Mouse (Mus musculus) heart, embryonic 14.5 days (tissue): ENCODE data around the gene Wiz. TPM values are rescaled to one million over a fixed set of nuclear protein-coding genes. Genes with fewer than 3 reads are reported as not detected.

ENCODE experiments used
- ATAC-seq: fragments of 200-750 bp; cut with Nextera tagmentation; 2 replicates; pipeline ENCODE4 v1.8.0; 2017; ENCODE audit warnings: low read depth, moderate TSS enrichment; ENCODE audit not compliant: insufficient number of reproducible peaks, insufficient read depth, low FRiP score
- H3K27ac ChIP-seq, 2 experiments: fragments of 200-500 bp in 1 of 2; fragments of 300-500 bp in 1 of 2; sonication (generic) in 1 of 2; replicated peaks in 1 of 2; 2 replicates each; pipeline ENCODE4 v1.5.1; 2012 to 2014; ENCODE audit warnings: low read depth in 2 of 2, low read length in 2 of 2, control low read depth in 1 of 2, mild to moderate bottlenecking in 1 of 2, mixed read lengths in 1 of 2; ENCODE audit not compliant: control insufficient read depth in 1 of 2, insufficient read depth in 1 of 2
- H3K27me3 ChIP-seq: fragments of 300-500 bp; sonication (generic); 2 replicates; pipeline ENCODE4 v1.6.1; 2014; ENCODE audit warnings: mild to moderate bottlenecking, low read length, control low read depth; ENCODE audit not compliant: control insufficient read depth, insufficient read depth
- H3K36me3 ChIP-seq: fragments of 300-500 bp; sonication (generic); 2 replicates; pipeline ENCODE4 v1.6.1; 2014; ENCODE audit warnings: mild to moderate bottlenecking, control low read depth, low read length, mixed read lengths; ENCODE audit not compliant: control insufficient read depth, insufficient read depth
- H3K4me1 ChIP-seq, 2 experiments: fragments of 200-500 bp in 1 of 2; fragments of 300-500 bp in 1 of 2; sonication (generic) in 1 of 2; 2 replicates each; pipeline ENCODE4 v1.6.1; 2012 to 2014; ENCODE audit warnings: low read length in 2 of 2, control low read depth in 1 of 2, mixed read lengths in 1 of 2; ENCODE audit not compliant: control insufficient read depth in 2 of 2, insufficient read depth in 2 of 2
- H3K4me2 ChIP-seq: fragments of 300-500 bp; sonication (generic); 2 replicates; pipeline ENCODE4 v1.6.1; 2014; ENCODE audit warnings: mild to moderate bottlenecking, low read length
- H3K4me3 ChIP-seq, 2 experiments: fragments of 200-500 bp in 1 of 2; fragments of 300-500 bp in 1 of 2; sonication (generic) in 1 of 2; 2 replicates each; pipeline ENCODE4 v1.5.1; 2012 to 2014; ENCODE audit warnings: low read length in 2 of 2, mild to moderate bottlenecking in 2 of 2, control low read depth in 1 of 2, low read depth in 1 of 2, moderate library complexity in 1 of 2; ENCODE audit not compliant: control insufficient read depth in 1 of 2, insufficient read depth in 1 of 2
- H3K9ac ChIP-seq: fragments of 300-500 bp; sonication (generic); 2 replicates; pipeline ENCODE4 v1.6.1; 2014; ENCODE audit warnings: mild to moderate bottlenecking, low read length
- H3K9me3 ChIP-seq: fragments of 300-500 bp; sonication (generic); 2 replicates; pipeline ENCODE4 v1.6.1; 2016; ENCODE audit warnings: low read length, control low read depth; ENCODE audit not compliant: control insufficient read depth
- WGBS: fragments of 180-500 bp; shearing (Covaris S2); extraction: QIAGEN DNeasy Blood & Tissue Kit; methylation state at CpG from one replicate; pipeline ENCODE4 v1.1.7; 2014; 5-methylcytosine and 5-hydroxymethylcytosine counted together
- polyA plus RNA-seq: library from polyadenylated mRNA; unstranded; fragments of >200 nt; fragmentation: Nextera tagmentation; extraction: Ambion mirVana; gene quantifications from 2 replicates; pipeline ENCODE4 v1.2.1, GENCODE M21; 2014

Wiz gene
- polyA plus RNA-seq, 1 experiment from 2014 or later, result 19.5 TPM

GRCm38 (mm10) chr17:32364331-32364730 lies 24.9 kb downstream of the Wiz start:
- Histone ChIP-seq H3K4me3 (peak overlapping the region; percentile 76 to 85), H3K9me3 (no peaks in the 10 kb centered on the region), H3K4me1 (peaks cover 10 to 23% of the 10 kb centered on the region in 2 experiments), H3K36me3 (peaks cover 39% of the 10 kb centered on the region), H3K4me2 (peak overlapping the region; percentile 72), H3K9ac (peak overlapping the region; percentile 93), H3K27me3 (no peaks in the 10 kb centered on the region), H3K27ac (peak overlapping the region; percentile 48 to 66)
- peak; percentile 91 for ATAC-seq
- WGBS, result under 1% methylated on average over 27 of the region's 47 CpGs

- peaks cover 7 to 23% of the 10 kb centered on the region in 2 experiments for H3K4me1 ChIP-seq
- 0% methylated on average over 20 of the region's 50 CpGs for WGBS
- peak; percentile 51 for ATAC-seq
- peak overlapping the region; percentile 76 to 85 for H3K4me3 ChIP-seq
- no peaks in the 10 kb centered on the region for H3K27me3 ChIP-seq
- peak overlapping the region; percentile 93 for H3K9ac ChIP-seq
- peak overlapping the region; percentile 21 to 66 for H3K27ac ChIP-seq
- H3K9me3 ChIP-seq, result no peaks in the 10 kb centered on the region
- peak overlapping the region; percentile 72 for H3K4me2 ChIP-seq
- peaks cover 44% of the 10 kb centered on the region for H3K36me3 ChIP-seq
Observed at GRCm38 (mm10) chr17:32363821-32364301, 25.4 kb downstream of the Wiz start.

- WGBS, result 77% methylated on average over 4 of the region's 4 CpGs
- peaks cover 56% of the 10 kb centered on the region for H3K36me3 ChIP-seq
- no peak overlapping the region for H3K27ac ChIP-seq
- H3K9me3 ChIP-seq, result no peaks in the 10 kb centered on the region
- peak overlapping the region in 1 of 2 experiments; percentile 85; a peak in 1 of 4 replicates for H3K4me3 ChIP-seq
- H3K4me2 ChIP-seq, result peak overlapping the region; percentile 72; the same call in 1 of the 2 replicates
- peaks cover 7 to 23% of the 10 kb centered on the region in 2 experiments for H3K4me1 ChIP-seq
- no peak overlapping the region; the same call in 1 of the 2 replicates for H3K9ac ChIP-seq
- no peaks in the 10 kb centered on the region for H3K27me3 ChIP-seq
- no peak for ATAC-seq
Observed at GRCm38 (mm10) chr17:32362686-32363085, 26.6 kb downstream of the Wiz start.

GRCm38 (mm10) chr17:32359928-32360327 lies 29.3 kb downstream of the Wiz start:
- Histone ChIP-seq H3K4me3 (no peak overlapping the region), H3K36me3 (peaks cover 77% of the 10 kb centered on the region), H3K27me3 (no peaks in the 10 kb centered on the region), H3K9me3 (no peaks in the 10 kb centered on the region), H3K9ac (no peak overlapping the region), H3K4me2 (no peak overlapping the region), H3K27ac (no peak overlapping the region), H3K4me1 (peaks cover 7 to 17% of the 10 kb centered on the region in 2 experiments)
- no peak for ATAC-seq
- WGBS, result 88% methylated on average over 18 of the region's 18 CpGs

- Histone ChIP-seq H3K4me1 (peaks cover 7 to 13% of the 10 kb centered on the region in 2 experiments), H3K4me3 (no peak overlapping the region), H3K4me2 (no peak overlapping the region), H3K36me3 (peaks cover 86% of the 10 kb centered on the region), H3K9me3 (no peaks in the 10 kb centered on the region), H3K9ac (no peak overlapping the region), H3K27ac (no peak overlapping the region), H3K27me3 (no peaks in the 10 kb centered on the region)
- no peak for ATAC-seq
- WGBS, result 91% methylated on average over 6 of the region's 6 CpGs
Observed at GRCm38 (mm10) chr17:32358943-32359340, 30.3 kb downstream of the Wiz start.

- Histone ChIP-seq H3K9ac (no peak overlapping the region), H3K27ac (no peak overlapping the region), H3K36me3 (peaks cover 92% of the 10 kb centered on the region), H3K4me1 (peaks cover 7 to 11% of the 10 kb centered on the region in 2 experiments), H3K4me3 (no peak overlapping the region), H3K9me3 (no peaks in the 10 kb centered on the region), H3K27me3 (no peaks in the 10 kb centered on the region), H3K4me2 (no peak overlapping the region)
- ATAC-seq, result no peak
- 94% methylated on average over 7 of the region's 7 CpGs for WGBS
Observed at GRCm38 (mm10) chr17:32358192-32358942, 30.9 kb downstream of the Wiz start.

- 82% methylated on average over 24 of the region's 24 CpGs for WGBS
- H3K4me1 ChIP-seq, result no peaks in the 10 kb centered on the region
- no peak overlapping the region for H3K4me3 ChIP-seq
- no peak overlapping the region for H3K4me2 ChIP-seq
- no peaks in the 10 kb centered on the region for H3K9me3 ChIP-seq
- no peak overlapping the region for H3K27ac ChIP-seq
- no peak for ATAC-seq
- H3K27me3 ChIP-seq, result no peaks in the 10 kb centered on the region
- peaks cover 87% of the 10 kb centered on the region for H3K36me3 ChIP-seq
- no peak overlapping the region for H3K9ac ChIP-seq
Observed at GRCm38 (mm10) chr17:32356766-32357760, 32.2 kb downstream of the Wiz start.
